Mouse (Mus musculus) c-Kit-positive CD71-negative TER-119-negative erythroid progenitor cells, embryonic 14.5 days (primary cell): Measurements from ENCODE around the gene Mill2.

Source experiments
- DNase-seq: peaks from one replicate; pipeline ENCODE4 v3.0.0-alpha.2; 2013; ENCODE audit warnings: low read depth

The Mill2 gene

DNA sequence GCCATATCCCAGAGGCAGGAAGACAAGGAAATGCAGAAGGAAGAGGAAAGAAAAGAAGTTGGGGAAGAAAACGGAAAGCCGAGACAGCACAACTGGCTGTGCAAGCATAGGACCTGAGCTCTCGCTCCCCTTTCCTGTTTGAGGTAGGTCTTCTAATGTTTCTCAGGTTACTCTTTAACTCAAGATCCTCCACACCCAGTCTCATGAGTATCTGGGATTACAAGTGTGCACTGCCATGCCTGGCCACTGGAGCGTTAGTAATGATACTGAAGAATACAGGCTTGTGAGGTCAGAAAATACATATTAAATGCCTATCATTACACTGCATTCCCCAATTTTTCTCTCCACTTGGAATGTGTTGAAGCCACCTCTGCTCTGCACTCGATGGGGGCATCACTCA is 35.6 kb downstream of the Mill2 start:
- no peak for DNase-seq

DNA sequence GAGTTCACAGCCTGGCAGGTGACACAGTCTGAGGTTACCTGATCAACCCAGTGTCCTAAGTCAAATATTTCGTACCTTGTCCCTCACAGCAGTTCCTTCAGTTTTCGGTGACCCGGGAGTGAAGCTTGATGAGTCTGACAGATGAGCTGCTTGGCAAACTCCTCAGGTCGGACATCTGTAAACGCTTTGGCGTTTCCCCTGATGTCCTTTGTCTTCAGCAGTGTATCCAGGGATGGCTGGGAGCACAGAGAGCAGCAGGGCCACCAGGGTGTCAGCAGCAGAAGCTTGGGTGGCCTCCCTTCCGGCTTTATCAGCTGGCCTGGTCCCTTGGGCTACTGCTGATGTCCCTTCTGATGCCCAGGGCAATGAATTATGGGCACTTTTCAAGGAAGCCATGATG is 38.9 kb downstream of the Mill2 start:
- no peak for DNase-seq

DNA sequence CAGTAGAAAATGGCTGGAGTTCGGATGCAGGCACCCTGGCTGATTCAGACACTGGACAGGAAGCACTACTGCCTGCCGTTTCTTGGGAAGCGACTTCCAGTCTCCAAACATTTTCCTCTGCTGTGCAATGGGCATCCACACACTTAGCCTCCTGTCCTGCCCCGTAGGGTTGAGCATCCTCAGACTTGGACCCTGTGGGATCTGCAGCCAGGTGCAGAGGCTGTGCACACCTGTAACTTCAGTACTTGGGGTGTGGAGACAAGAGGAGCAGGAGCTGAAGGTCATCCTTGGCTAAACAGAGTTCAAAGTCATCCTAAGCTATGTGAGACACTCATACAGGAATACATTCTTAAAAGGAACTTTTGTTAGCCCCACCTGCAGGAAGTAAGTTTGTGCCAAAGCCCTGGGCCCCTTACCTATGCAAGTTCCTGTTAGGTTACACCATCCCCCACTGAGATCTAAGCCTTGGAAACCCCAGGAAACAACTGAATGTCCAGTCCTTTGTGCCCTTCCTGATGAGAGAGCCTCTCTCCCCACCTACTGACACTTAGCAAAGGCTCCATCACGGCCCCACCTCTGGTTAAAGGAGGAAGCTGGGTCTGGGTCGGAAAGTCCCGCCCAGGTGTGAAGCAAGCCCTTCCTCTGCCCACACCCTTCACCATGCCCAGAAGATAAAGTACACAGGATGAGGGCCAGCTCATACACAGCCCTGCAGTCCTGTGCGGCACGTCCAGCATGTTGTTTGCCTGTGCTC is 44.4 kb downstream of the Mill2 start:
- DNase-seq: no peak

DNA sequence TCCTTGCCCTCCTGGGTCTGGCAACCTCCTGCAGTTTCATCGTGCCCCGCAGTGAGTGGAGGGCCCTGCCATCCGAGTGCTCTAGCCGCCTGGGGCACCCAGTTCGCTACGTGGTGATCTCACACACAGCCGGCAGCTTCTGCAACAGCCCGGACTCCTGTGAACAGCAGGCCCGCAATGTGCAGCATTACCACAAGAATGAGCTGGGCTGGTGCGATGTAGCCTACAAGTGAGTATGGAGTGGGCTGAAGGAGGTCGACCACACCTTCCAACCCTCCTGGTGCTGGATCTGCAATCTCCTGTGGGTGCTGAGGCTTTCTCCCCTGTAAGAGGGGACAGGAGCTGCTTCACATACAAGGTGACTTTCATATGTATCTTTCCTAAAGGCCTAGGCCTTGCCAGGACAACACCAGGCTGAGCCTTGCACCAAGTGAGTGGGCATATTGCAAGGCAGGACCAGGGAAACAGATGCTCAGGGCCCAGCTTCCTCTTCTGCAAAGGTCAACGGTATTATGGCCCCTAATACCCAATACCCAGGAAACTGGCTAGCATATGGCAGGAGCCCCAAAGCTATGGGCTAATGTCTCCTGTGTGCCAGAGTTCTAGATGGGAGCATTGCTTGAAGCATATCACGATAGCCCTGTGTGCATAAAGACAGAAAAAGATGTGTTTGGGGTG is 45.1 kb downstream of the Mill2 start:
- no peak for DNase-seq

DNA sequence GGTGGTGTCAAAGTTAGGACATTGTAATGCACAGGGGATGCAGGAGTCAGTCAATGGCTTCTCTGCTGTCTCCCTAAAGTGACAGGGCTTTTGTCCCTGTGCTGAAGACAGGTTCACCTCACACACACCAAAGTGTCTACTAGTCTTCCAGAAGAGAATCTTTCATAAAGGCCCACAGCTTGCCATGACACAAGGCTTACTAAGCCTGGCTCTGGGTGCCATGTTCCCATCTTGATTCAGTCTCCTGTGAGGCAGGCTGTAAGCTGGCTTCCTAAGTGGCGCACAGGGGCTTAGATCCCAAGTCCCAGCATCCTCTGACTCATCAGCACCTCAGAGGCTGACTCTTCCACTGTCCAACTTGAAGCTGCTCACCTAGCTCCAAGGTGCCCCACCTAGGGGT is 47.2 kb downstream of the Mill2 start:
- DNase-seq: no peak

DNA sequence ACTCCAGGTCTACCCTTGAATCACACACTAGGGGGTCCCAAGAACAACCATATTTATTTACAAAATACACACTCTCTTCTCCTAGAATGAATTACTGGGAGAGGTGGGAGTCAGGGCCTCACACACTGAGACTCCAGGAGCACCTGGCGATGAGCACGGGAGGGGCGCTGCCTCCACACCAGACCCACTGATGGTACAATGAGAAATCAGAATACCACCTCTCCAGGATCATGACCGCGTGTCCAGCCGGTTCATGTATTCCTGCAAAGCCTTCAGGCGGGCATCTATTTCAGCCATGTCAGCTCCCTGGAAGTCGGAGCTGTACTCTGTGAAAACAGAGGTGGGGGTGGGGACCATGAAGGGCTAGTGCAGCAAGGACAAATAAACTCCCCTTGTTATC is 51.1 kb downstream of the Mill2 start:
- DNase-seq: no peak

DNA sequence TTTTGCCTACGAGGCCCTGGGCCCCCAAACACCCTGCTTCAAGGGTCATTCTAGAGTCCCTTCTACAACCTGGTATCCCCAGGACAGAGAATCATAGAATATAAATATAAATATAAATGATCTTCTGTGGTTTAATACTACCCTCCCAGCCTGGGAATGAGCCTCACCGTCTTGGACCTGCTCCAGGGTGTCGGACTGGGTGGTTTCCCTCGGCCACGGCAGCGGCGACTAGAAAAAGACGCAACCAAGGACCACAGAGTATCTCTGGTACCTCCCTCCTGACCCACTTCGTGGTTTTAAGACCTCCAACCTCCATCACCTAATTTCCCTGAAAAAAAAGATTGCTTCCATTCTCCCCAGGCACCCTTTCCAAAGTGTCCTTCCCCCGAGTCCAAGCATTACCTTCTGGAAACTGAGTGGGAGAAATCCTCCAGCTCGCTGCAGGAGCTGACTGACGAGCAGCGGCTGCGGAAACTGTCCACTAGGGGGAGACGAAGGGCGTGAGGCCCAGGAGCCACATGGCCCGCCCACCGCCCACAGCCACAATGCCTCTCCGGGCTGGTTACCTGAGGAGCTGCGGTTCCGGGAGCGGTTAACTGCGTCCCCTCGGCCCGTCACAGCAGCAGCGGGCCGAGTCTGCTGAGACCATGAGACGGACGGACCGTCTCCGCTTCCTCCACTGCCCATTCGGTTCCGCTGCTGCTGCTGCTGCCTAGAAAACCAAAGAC is 52.3 kb downstream of the Mill2 start:
- DNase-seq: peak; percentile 79

DNA sequence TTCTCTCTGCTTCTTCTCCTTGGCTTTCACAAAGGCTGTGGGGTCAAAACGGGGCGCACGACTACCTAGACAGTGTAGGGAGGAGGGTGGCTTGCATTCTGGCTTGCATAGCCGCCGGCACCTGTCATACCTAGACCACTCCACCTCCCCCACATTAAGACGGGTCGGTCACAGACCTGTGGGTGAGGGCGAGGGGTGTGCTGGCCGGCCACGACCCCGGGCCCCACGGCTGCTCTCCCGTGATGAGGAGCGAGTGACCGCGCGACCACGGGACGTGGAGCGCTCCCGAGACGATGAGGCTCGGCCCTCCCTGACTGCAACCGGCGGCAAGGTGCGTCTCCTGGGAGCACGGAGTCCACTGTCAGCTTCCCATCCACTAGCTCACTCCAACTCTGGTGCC is 53.2 kb downstream of the Mill2 start:
- DNase-seq: no peak

DNA sequence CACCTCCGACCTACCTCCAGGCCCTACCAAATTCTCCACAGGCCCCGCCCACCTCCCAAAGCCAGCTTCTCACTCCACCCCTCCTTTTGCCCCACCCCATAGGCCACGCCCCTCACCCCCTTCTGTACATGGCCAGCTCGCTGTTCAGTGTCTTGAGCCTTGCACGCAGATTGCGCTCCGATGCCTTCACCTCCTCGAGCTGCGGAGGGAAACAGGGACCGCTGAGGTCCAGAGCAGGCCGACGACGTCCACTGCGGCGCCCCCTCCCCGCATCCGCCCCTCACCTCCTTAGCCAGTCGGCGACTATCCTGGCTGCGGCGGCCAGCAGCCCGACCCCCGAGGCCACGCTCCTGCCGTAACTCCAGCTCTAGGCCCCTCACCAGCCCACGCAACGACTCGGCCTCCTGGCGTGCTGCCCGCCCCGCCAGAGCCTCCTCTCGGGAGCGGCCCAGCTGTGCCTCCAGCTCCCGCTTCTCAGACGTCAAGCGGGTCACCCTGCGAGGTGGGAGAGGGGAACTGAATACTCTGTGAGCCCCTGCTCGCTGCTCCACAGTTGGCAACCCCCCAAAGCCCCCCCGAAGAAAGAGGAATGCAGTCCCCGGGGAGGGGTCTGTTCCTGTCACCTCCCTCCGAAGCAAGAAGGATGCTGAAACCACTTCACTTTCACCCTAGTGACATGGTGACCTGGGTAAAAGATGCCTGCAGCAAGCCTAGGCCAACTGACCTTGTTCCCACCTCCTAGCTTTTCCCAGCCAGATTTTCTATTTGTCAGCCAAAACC is 54.1 kb downstream of the Mill2 start:
- peak; percentile 60 for DNase-seq

DNA sequence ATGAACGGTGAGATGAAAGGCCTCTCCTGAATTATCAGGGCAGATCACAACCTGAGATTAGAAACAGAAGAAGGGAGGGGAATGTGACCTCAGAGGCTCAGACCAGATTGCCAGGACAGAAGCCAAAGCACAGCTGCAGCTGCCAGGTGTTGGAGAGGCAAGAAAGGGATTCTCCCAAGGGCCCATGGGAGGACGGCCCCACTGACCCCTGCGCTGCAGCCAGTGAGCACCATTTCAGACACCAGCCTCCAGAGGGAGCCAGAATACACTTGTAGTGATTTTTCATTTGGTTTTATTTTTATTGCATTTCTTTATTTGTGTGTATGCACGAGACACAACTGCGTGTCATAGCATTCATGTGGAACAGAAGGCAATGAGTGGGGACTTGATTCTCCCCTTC is 56.8 kb downstream of the Mill2 start:
- DNase-seq: no peak

DNA sequence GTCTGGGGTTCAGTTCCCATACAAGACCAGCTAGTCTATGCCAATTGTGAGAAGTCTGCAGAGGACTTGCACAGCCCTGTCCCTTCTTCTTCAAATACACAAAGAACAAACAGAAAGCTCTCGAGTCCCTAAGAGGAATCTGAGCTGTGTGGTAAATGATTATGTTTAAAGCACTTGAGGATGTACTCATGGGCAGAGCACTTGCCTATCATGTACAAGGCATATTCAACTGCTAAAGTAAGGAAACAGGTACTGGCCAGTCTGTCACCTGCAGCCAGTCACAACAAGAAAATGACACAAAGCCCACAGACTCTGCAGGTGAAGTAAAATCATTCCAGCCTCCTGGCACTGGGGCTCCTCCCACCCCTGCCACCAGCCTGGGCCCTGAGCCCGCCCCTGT is 60.7 kb downstream of the Mill2 start:
- no peak for DNase-seq

DNA sequence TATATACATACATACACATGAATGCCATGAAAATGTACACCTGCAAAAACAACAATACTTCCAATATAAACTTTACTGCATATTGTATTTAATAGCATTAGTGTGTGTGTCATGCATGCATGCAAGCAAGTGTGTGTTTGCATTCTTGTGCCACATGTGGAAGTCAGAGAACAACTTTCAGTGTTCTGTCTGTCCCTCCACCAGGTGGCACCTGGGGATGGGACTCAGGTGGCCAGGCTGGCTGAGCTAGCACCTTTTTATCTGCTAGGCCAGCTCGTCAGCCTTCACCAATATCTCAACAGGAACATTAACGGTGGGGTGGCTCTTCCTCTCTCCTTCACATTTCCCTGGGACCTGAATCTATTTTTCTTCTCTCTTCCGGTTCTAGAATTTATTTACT is 62.7 kb downstream of the Mill2 start:
- DNase-seq: no peak

DNA sequence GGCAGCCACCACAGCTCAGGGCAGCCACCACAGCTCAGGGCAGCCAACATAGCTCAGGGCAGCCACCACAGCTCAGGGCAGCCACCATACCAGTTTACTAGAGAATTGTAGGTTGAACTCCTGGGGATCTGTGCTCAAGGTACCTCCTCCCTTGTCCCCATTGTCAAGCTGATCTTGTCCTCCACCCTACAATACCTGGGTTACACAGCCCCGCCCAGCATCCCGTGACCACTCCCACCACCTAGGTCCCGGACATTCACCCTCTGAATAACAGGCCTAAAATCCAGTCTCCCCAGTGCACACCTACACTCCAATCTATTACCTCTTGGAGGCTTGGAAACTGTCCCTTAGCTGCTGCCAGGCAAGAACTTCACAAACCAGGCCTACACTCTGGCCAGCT is 65.2 kb downstream of the Mill2 start:
- DNase-seq: no peak

DNA sequence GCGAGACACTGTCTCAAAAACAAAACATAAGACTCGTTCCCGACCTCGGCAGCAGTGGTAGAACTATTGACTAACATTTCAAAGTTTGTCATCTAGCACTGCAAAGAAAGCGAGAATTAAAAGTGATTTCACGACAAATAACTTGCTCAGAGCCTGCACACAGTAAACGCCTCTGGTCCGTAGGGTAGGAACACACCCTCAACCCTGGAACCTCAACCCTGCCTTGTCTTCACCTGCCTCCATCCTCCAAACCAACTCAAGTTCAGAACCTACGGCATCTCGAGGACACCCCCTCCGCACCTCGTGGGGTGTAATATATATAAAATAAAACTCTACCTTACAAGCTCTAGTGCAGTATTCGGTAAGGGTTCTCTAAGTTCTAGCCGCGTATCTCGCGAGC is 70.0 kb downstream of the Mill2 start:
- DNase-seq: no peak

DNA sequence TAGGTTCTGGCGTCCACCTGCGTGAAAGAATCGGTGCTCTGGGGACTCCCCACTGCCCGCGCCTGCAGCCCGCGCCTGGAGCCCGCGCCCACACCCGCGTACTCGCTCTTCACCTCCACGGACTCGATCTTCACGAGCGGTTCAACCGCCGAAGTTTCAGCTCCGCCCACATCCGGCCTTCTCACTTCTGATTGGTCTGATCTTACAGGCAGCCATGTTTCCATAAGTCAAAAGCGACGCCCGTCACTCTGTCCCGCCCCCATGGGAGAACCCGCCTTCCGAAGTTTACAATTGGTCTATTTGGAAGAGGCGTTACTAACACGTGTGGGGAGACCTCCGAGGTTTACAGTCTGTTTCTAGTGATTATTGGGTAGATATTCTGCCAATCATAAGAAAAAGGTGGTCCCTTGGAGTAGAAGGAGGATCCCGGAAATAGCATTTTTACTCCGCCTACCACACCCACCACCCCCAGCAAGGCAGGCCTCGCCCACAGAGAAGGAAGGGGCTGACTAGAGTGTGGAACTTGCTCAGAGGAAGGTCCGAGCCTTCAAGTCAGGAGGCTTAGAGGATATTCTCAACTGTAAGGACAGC is 70.6 kb downstream of the Mill2 start, which contains the start of gene Ccdc61:
Gene Ccdc61, minus strand, starts transcription at position 175 of the 591 bp plus-strand sequence.
- DNase-seq: peak; percentile 98
